In genomic region chr1:105785146-105785545, GRCm38 (mm10) we compare ENCODE assay signal across 17 mouse cellular contexts. TPM values are rescaled to one million over a fixed set of nuclear protein-coding genes. Genes with fewer than 3 reads are reported as not detected.
DNase-seq lines count a peak whose midpoint lies in the region; ATAC-seq lines count a peak whose summit lies in the region.
"Had no signal": no experiment of that assay in that cellular context is flagged by ENCODE, and none has a peak within 500 bp of the region (broad histone marks: within the 10 kb centered on the region; RNA-seq: fewer than 3 reads in every experiment).

No protein-coding gene starts in this region.

- intact Hi-C loops in heart, postnatal 10 days (cut with DNase I) = no loop called here
- intact Hi-C loops in heart, postnatal 36 days (cut with DNase I) = loop anchor here (5.0 kb wide), 1 partner anchor 82 kb away; no protein-coding TSS in a partner anchor
- intact Hi-C loops in gastrocnemius, postnatal 36 days (cut with DNase I) = no loop called here

- ATAC-seq in intestine, embryonic 14.5 days (replicated peaks; ENCODE audit: low FRiP score, low TSS enrichment, low read depth) = no peak
- ATAC-seq: activated CD4-positive, CD25-positive, alpha-beta regulatory T cell, adult 4 months had no signal

- H3K4me3 ChIP-seq in intestine, embryonic 14.5 days (ENCODE audit: low read depth, low read length) = no peak overlapping the region
- H3K4me3 ChIP-seq: embryonic facial prominence, embryonic 12.5 days; heart, embryonic 15.5 days; limb, embryonic 12.5 days; neural tube, embryonic 15.5 days had no signal

- peak; percentile 9 to 25 for DNase-seq in heart, postnatal 10 days
- DNase-seq in heart, postnatal 36 days = no peak
- no peak for DNase-seq in intestine, embryonic 14.5 days (ENCODE audit: low spot score)
- peak; percentile 44 for DNase-seq in kidney, postnatal 14 days
- peak; percentile 29 for DNase-seq in lung, postnatal 25 days (ENCODE audit: low spot score)
- DNase-seq in adipocyte (ENCODE audit: low spot score) = no peak
- DNase-seq in gastrocnemius, postnatal 36 days = no peak
- no peak for DNase-seq in c-Kit-positive CD71-positive TER-119-positive erythroid progenitor cells, embryonic 14.5 days (ENCODE audit: low spot score)
- DNase-seq: cerebellum, adult 11 months; retina, postnatal 1 day had no signal

- peaks cover 2% of the 10 kb centered on the region for H3K27me3 ChIP-seq in intestine, embryonic 14.5 days (replicated peaks; ENCODE audit: control insufficient read depth, insufficient read depth, low read length)

- H3K9me3 ChIP-seq in intestine, embryonic 14.5 days (ENCODE audit: control insufficient read depth, low read length) = no peaks in the 10 kb centered on the region
- H3K9me3 ChIP-seq: embryonic facial prominence, embryonic 12.5 days; heart, embryonic 15.5 days; limb, embryonic 12.5 days; neural tube, embryonic 15.5 days had no signal

- H3K9ac ChIP-seq in intestine, embryonic 14.5 days (ENCODE audit: low read length) = no peak overlapping the region
- H3K9ac ChIP-seq: embryonic facial prominence, embryonic 12.5 days; heart, embryonic 15.5 days; hindbrain, embryonic 14.5 days; limb, embryonic 12.5 days; liver, embryonic 14.5 days; neural tube, embryonic 15.5 days had no signal

- H3K36me3 ChIP-seq in intestine, embryonic 14.5 days (ENCODE audit: control insufficient read depth, insufficient read depth, low read length) = no peaks in the 10 kb centered on the region
- H3K36me3 ChIP-seq: embryonic facial prominence, embryonic 12.5 days; heart, embryonic 15.5 days; limb, embryonic 12.5 days; neural tube, embryonic 15.5 days had no signal

- peak overlapping the region; percentile 30 for H3K4me2 ChIP-seq in intestine, embryonic 14.5 days (ENCODE audit: low read length)
- H3K4me2 ChIP-seq: embryonic facial prominence, embryonic 12.5 days; heart, embryonic 15.5 days; hindbrain, embryonic 14.5 days; limb, embryonic 12.5 days; neural tube, embryonic 15.5 days had no signal

- WGBS in intestine, embryonic 14.5 days = 62% methylated on average over 4 of the region's 4 CpGs

- peaks cover 14% of the 10 kb centered on the region; the same call in 1 of the 2 replicates for H3K4me1 ChIP-seq in intestine, embryonic 14.5 days (replicated peaks; ENCODE audit: control insufficient read depth, insufficient read depth, low read length)

- peak overlapping the region; percentile 78 for H3K27ac ChIP-seq in intestine, embryonic 14.5 days (ENCODE audit: low read depth)
- H3K27ac ChIP-seq: embryonic facial prominence, embryonic 12.5 days; heart, embryonic 15.5 days; hindbrain, embryonic 14.5 days; limb, embryonic 12.5 days; liver, embryonic 14.5 days; neural tube, embryonic 15.5 days had no signal

RNA-seq across cellular contexts. Expression of gene Tnfrsf11a, which starts 4.6 kb away (rescaled TPM):
- total RNA-seq in heart, postnatal 10 days (2021) = 1 to 10 TPM; 1.9 to 2.1 TPM
- 1 to 10 TPM; 1.7 to 1.8 TPM for total RNA-seq in heart, postnatal 36 days (2021)
- polyA plus RNA-seq in intestine, embryonic 14.5 days (2014; fragmentation: Nextera tagmentation; extraction: Ambion mirVana) = 6.3 and 7.2 TPM in 2 replicates
- total RNA-seq in gastrocnemius, postnatal 36 days (2021) = under 1 TPM; 0.48 to 0.49 TPM

Comparison
In these comparisons a context has a peak if more than half of its experiments do, and no peak if none do; other contexts are left out.
1. DNase-seq: peak in heart, postnatal 10 days (2 of 2), kidney, postnatal 14 days (single experiment) and lung, postnatal 25 days (single experiment); none in heart, postnatal 36 days (0 of 2), intestine, embryonic 14.5 days (single experiment), adipocyte (single experiment), gastrocnemius, postnatal 36 days (0 of 2) and c-Kit-positive CD71-positive TER-119-positive erythroid progenitor cells, embryonic 14.5 days (single experiment).